Mouse (Mus musculus): ENCODE results near the gene Syt17.

- TF ChIP-seq POLR2A (IDR thresholded peaks at IDR 0.05; ENCODE audit: extremely low read depth, insufficient read depth, low read length): no peak
- no peak for TF ChIP-seq CTCF (IDR thresholded peaks at IDR 0.05; ENCODE audit: extremely low read depth, insufficient read depth, low read length)
Measured at GRCm38 (mm10) chr7:118476428-118476827, 28.4 kb upstream of the Syt17 start.

Data from cortical plate, adult 2 months (tissue).